Mouse (Mus musculus): ENCODE results near the gene Armcx4.

DNA sequence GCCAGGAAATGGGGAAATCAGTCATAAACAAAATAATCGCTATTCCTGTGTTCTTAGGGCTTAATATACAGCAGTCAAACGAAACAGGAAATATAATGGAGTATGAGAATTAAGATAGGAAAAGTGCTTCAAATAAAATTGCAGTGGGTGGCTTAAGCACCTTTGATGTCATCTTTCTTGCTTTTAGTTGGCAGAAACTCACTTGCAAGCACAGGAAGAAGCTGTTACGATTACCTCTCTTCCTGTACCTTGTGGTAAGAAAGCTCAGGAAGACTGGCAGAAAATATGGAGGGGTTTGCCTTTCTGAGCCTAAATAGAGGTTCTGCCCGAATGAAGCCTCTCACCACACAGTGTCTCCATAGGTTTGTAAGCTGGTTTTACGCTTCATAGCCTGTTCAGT is 55.5 kb downstream of the Armcx4 start:
- no peak for TF ChIP-seq CTCF (IDR thresholded peaks at IDR 0.05; ENCODE audit: low read depth)
- no peak for TF ChIP-seq EP300 (IDR thresholded peaks at IDR 0.05; ENCODE audit: low read depth)

Data from liver, embryonic 14.5 days (tissue).